Mouse (Mus musculus): Measurements from ENCODE around the gene Ncaph.
"Not testable (repeated sequence)": the region's sequence is repeated elsewhere in the genome, so short reads cannot be mapped to it uniquely, and the experiment has no call there.

Ncaph gene

DNA sequence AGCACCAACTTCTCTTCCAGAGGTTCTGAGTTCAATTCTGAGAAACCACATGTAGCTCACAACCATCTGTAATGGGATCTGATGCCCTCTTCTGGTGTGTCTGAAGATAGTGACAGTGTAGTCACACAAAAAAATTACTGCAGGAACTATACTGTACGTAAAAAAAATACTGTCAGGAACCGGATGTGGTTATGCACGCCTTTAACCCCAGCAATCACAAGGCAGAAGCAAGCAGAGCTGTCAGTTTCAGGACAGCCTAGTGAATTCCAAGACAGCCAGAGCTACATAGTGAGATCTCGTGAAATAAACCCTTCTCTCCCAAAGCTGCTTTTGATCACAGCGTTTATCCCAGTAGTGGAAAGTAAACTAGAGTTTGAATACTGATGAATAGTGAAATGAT, 47.5 kb downstream of the Ncaph start:
- DNase-seq (ENCODE audit: low read depth): no peak

- DNase-seq (ENCODE audit: low read depth): no peak
These were observed 53.0 kb downstream of the Ncaph start for GRCm38 (mm10) chr2:127080591-127081218.

DNA sequence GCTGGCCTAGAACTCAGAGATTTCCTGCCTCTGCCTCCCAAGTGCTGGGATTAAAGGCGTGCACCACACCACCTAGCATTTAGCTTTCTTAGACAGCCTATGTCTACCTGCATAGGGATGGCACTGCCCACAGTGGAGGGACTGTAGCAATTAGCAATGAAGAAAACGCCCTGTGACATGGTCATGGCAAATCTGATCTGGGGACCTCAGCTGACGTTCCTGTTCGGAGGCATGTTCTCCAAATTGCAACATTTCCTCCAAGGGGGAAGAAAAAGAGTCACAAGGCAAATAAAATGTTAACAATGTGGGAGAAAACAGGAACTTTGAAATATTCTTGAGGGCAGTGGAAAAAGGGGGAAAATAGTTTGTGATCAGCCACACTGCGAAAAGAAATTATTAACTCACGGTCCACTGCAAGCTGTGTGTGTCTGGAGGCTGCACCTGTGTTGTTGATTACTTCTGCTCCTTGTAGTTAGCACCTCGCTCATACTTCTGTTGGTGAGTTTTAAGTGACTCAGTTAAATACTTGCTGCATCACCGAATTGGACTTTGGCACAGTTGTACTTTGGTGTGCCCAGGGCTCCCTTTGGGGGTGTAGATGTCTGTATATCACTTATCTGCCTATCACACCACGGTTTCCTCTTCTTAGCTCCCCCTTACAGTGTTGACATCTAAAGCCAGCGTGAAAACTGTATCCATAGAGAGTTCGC, 53.7 kb downstream of the Ncaph start:
- no peak for DNase-seq (ENCODE audit: low read depth)

GRCm38 (mm10) chr2:127079066-127079465, 54.7 kb downstream of the Ncaph start:
- not testable (repeated sequence) for DNase-seq (ENCODE audit: low read depth)

GRCm38 (mm10) chr2:127077611-127078010, 56.1 kb downstream of the Ncaph start:
- no peak for DNase-seq (ENCODE audit: low read depth)

- DNase-seq (ENCODE audit: low read depth): no peak
These were observed 59.6 kb downstream of the Ncaph start for GRCm38 (mm10) chr2:127074116-127074515.

- no peak for DNase-seq (ENCODE audit: low read depth)
These were observed 62.9 kb downstream of the Ncaph start for GRCm38 (mm10) chr2:127070879-127071278.

DNA sequence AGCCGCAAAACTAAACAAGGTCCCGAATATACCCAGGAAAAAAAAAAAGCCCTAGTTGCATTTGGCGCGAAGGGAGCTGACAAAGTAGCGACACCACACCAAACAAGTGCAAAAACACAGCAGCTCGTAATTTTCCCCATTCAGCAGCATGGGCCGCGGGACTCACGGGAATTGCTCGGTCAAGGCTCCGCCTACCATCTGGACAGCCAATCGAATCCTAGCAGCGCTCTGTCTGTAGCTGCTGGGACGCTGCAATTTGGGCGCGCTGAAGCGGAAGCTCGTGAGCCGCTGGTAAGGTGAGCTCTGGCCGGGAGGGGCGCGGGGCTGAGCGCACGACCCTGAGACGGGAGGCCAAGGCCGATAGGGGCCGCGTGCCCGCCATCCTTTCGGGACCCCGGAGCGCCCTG, 63.3 kb downstream of the Ncaph start, which contains the start of gene Blvra:
Blvra (plus strand) TSS at position 231 of the 407 bp plus-strand sequence.
- DNase-seq (ENCODE audit: low read depth): peak; percentile 92

DNA sequence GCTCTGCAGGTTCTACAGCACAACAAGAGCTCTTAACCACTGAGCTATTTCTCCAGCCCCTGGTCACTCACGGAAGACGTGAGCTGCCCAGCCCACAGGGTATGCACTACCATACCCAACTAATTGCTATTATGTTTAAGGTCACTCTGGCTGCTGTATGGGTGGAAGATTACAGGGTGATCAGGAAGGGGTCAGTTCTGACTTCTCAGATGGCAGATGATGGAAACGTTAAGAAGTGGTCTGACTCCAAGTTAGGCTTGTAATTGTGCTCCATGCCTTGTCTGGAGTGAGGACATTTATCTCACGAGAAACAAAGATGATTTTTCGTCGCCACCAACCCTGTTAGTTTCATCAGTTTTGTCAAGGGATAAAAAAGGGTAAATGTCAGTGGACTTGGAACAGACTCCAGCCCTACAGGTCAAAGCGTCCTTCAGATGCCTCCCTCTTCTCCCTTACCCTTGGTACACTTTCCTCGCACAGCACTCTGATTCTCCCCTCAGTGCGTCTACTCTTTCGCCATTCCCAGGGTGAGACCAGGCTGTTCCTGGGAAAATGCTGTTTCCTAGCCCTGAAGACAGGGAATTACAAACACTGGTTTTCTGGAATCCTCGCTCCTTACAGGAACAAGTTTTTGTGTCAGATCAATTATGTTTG, 63.8 kb downstream of the Ncaph start:
- no peak for DNase-seq (ENCODE audit: low read depth)

GRCm38 (mm10) chr2:127068806-127069205, 64.9 kb downstream of the Ncaph start:
- DNase-seq (ENCODE audit: low read depth): no peak

DNA sequence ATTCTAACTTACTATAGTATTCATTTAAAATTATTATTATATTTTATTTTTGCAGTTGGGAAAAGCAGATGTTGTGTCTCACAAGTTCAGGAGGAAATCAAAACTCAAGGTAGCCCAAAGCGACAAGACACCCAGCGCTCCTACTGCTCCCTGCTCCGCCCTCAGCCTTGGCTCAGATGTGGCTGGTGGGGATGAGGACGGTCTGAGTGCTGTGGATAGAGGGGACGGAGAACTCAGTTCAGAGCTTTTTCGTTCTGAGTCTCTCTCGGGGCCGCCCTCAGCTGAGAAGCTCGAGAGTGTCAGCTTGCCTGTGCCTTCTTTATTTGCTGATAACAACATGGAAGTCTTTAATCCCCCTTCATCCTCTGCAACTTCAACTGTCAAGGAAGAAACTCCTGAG, 72.3 kb downstream of the Ncaph start:
- DNase-seq (ENCODE audit: low read depth): no peak

Measured in NIH3T3 (cell line).